Mouse (Mus musculus) heart, postnatal 14 days (tissue): ENCODE results near the gene Olfr1115. TPM values are rescaled to one million over a fixed set of nuclear protein-coding genes. Genes with fewer than 3 reads are reported as not detected.
"Not testable (repeated sequence)": the region's sequence is repeated elsewhere in the genome, so short reads cannot be mapped to it uniquely, and the experiment has no call there.

Source experiments
- DNase-seq, 2 experiments: peaks; one replicate each; pipeline ENCODE4 v3.0.0; 2021 to 2022
- intact Hi-C: fragments of 180-260 bp; cut with DNase I; formaldehyde crosslinking; loops from one replicate; pipeline ENCODE4 v1.15.1; 2025
- long read RNA-seq, 2 experiments: library from polyadenylated mRNA; stranded (forward); transcript quantifications; one replicate each; pipeline ENCODE4 v2.0.0; 2021
- microRNA-seq, 2 experiments: library from miRNA; unstranded; fragments of <30 nt; microRNA quantifications; one replicate each; pipeline ENCODE4 v1.2.0; 2021 to 2022
- total RNA-seq, 2 experiments: library from RNA; stranded (reverse); gene quantifications; 2 replicates each; pipeline ENCODE4 v1.2.3; 2021

The Olfr1115 gene
- total RNA-seq, result not detected
- long read RNA-seq, experiment 1, result 0 reads
- long read RNA-seq, experiment 2, result 0 reads

DNA sequence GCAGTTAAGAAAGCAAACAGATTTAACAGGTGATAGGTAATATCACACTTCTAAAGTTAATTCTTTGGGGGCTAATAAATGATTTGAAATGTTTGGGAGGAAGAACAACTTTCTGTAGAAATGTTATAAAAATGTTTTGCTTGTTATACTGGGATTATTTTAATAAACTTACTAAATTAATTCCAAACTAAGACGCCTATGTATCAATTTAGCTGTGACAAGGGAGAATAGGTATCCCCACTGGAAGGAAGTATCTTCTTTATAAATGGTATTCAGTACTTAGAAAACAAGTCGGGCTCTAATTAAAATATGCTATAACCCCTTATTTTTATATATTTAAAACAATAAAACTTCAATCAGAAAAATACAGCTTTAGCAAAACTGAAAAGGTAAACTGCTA is at the start of gene Olfr1115:
Gene Olfr1115 (plus strand): TSS at position 301 of the 400 bp plus-strand sequence.
- intact Hi-C loops, result no loop called here
- no peak for DNase-seq

DNA sequence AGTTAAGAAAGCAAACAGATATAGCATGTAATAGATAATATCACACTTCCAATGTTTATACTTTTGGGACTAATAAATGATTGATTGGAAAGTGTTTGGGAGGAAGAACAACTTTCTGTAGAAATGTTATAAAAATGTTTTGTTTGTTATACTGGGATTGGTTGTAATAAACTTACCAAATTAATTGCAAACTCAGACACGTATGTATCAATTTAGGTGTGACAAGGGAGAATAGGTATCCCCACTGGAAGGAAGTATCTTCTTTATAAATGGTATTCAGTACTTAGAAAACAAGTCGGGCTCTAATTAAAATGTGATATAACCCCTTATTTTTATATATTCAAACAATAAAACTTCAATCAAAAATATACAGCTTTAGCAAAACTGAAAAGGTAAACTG is 39.1 kb upstream of the Olfr1115 start, which contains the start of gene Olfr1113:
Gene Olfr1113 (plus strand): TSS at position 301 of the 400 bp plus-strand sequence.
- intact Hi-C loops, result no loop called here
- no peak for DNase-seq

DNA sequence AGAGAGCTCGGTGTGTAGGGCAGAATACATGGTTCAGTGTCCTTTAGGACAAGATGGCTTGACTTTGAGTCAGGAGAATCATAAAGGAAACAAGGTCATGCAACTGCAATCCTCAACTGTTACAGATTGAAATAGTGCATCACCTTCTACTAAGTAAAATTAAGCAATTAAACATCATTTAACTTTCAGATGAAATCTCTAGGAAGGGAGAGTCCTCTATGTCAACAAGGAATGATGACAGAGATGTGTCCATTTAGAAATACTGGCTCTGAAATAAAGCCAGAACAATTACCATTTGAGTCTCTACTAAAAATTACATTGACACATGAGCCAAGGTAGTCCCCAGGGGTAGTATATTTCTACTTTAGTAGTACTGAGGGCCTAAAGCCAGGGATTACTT is 19.4 kb downstream of the Olfr1115 start, which contains the start of gene Olfr1116:
Gene Olfr1116 (plus strand): TSS at position 301 of the 400 bp plus-strand sequence.
- intact Hi-C loops, result no loop called here
- no peak for DNase-seq

DNA sequence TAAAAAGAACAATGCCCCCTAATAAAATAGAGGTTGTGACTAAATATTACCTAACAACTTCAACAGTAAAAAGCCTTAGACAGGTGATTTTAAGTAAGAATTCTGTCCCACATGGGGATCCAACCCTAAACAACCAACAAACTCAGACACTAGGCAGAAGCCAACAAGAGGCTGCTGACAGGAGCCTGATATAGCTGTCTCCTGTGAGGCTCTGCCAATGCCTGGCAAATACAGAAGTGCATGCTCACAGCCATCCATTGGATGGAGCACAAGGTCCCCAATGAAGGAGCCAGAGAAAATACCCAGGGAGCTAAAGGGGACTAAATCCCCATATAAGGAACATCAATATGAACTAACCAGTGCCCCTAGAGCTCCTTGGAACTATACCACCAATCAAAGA is 46.2 kb downstream of the Olfr1115 start:
- peak; percentile 9 to 42 for DNase-seq
- intact Hi-C loops, result not testable (repeated sequence)

Small RNAs within 50 kb of the gene (microRNA-seq; reads per million reads assigned to microRNA genes)
- gene Gm27438, result 0 reads per million in 2 experiments

Other genes starting within 250 kb of the Olfr1115 start
- not detected for gene Olfr1102, start 249.6 kb upstream of the Olfr1115 start, total RNA-seq
- not detected for gene Olfr1104, start 220.9 kb upstream of the Olfr1115 start, total RNA-seq
- gene Olfr1105, start 211.5 kb upstream of the Olfr1115 start, total RNA-seq, result not detected
- gene Olfr1106, start 195.7 kb upstream of the Olfr1115 start, total RNA-seq, result not detected
- gene Olfr1107, start 172.2 kb upstream of the Olfr1115 start, total RNA-seq, result not detected
- not detected for gene Olfr1109, start 152.0 kb upstream of the Olfr1115 start, total RNA-seq
- gene Olfr259, start 133.4 kb upstream of the Olfr1115 start, total RNA-seq, result not detected
- not detected for gene Olfr1110, start 107.7 kb upstream of the Olfr1115 start, total RNA-seq
- gene Olfr1111, start 95.4 kb upstream of the Olfr1115 start, total RNA-seq, result not detected
- not detected for gene Olfr1112, start 60.2 kb upstream of the Olfr1115 start, total RNA-seq
- gene Olfr1113, start 39.0 kb upstream of the Olfr1115 start, total RNA-seq, result not detected
- not detected for gene Olfr1116, start 19.5 kb downstream of the Olfr1115 start, total RNA-seq
- gene Olfr1118, start 59.6 kb downstream of the Olfr1115 start, total RNA-seq, result not detected
- gene Olfr1120, start 106.8 kb downstream of the Olfr1115 start, total RNA-seq, result not detected
- not detected for gene Olfr1121, start 121.9 kb downstream of the Olfr1115 start, total RNA-seq
- not detected for gene Olfr1122, start 137.8 kb downstream of the Olfr1115 start, total RNA-seq
- gene Olfr1123, start 168.6 kb downstream of the Olfr1115 start, total RNA-seq, result not detected
- not detected for gene Olfr1124, start 182.3 kb downstream of the Olfr1115 start, total RNA-seq
- not detected for gene Olfr1126, start 205.9 kb downstream of the Olfr1115 start, total RNA-seq
- not detected for gene Pramel7, start 249.1 kb downstream of the Olfr1115 start, total RNA-seq